Mouse (Mus musculus): ENCODE results near the gene S100a13.

Gene S100a13

GRCm38 (mm10) chr3:90508287-90508949 lies 5.8 kb upstream of the S100a13 start:
- DNase-seq (ENCODE audit: low spot score in 2 of 2): no peak

DNA sequence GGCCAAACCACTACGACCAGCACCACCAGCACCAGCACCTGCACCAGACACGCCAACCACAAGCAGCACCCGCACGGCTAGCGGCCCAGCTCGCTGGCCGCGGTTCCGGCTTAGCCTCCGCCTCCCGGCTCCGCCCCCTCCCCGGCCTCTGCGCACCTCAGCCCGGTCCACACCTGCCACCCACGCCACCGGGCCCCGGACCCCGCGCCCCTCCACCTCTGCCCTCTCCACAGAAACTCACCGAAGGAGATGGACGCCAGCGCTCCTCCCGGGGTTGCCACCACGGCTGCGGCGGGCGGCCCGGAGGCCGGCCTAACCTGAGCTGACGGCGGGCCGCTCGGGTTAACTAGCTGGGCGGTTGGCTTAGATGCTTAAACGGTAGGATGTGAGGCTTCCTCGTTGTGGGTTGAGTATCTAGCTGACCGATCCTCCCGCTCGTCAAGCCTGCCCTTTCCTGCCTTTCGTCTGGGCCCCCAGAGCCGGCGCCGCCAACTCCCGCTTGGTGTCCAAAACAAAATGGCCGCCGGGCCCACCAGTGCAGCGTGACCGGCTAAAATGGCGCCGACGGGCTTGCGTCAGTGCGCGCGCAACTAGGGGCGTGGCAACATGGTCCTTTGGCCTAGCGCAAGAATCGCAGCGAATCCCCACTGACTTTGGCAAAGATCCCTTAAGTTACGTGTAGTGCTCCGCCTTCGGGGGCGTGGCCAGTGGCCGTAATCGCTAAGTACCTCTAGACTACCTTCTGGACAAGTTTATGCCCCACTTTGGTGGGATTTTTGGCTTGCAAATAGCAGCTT lies 5.1 kb upstream of the S100a13 start, which contains the start of gene Chtop:
Chtop (minus strand) TSS at position 549 of the 797 bp plus-strand sequence.
- DNase-seq (ENCODE audit: low spot score in 2 of 2): peak; percentile 99 to 100

DNA sequence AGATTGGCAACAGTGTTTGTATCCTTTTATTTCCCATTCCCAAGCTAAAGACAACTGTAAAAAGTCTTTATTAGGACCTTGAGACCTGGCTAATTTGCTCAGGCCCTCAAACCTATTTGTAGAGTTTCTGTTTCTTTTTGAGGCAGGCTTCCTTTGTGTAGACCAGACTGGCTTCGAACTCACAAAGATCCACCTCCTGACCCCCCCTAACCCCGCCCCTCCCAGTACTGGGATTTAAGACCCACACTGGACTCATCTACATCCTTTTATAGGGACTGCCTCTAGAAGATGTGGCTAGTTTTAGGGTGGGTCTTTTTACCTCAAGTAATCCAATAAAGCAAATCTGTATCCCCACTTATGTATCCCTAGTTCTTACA lies 4.5 kb upstream of the S100a13 start:
- DNase-seq (ENCODE audit: low spot score in 2 of 2): no peak

- no peak for DNase-seq (ENCODE audit: low spot score in 2 of 2)
Observed at GRCm38 (mm10) chr3:90512276-90512675, 2.0 kb upstream of the S100a13 start.

DNA sequence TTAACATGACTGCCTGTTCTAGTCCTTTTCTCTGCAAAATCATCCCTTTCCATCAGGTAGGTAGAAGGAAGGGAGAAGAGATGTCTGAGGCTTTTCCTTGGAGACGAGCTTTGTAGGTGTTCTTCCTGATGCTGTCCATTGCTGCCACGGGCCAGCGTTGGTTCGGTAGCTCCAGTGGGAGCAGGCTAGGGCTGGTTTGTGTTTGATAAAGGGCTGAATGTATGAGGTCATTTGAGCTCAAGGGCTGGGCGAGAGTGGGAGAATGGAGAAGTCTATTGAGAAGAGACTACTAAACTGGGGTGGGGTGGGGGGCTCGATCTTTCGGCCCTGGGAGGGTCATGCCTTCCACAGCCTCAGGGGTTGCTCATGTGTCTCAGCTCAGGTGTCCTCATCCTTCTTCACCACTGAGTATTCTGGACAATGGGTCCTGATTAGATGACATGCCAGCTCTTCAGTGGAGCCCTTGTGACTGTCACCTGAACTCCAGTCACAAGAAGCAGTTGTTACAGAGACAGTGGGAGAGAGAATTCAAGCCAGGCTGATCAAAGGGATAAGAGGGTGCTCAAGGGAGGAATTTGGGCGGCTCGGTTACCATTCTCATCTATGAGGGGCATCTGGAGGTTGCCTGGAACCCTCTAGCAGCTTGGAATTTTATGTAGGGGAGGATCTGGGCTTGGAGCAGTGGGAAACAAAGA lies 1.1 kb upstream of the S100a13 start:
- no peak for DNase-seq (ENCODE audit: low spot score in 2 of 2)

GRCm38 (mm10) chr3:90514691-90515090 lies 456 bp downstream of the S100a13 start:
- DNase-seq (ENCODE audit: low spot score in 2 of 2): no peak

- DNase-seq (ENCODE audit: low spot score in 2 of 2): no peak
Observed at GRCm38 (mm10) chr3:90515242-90515641, 1.0 kb downstream of the S100a13 start.

- DNase-seq (ENCODE audit: low spot score in 2 of 2): no peak
Observed at GRCm38 (mm10) chr3:90515789-90516188, 1.6 kb downstream of the S100a13 start.

GRCm38 (mm10) chr3:90517711-90518110 lies 3.5 kb downstream of the S100a13 start:
- DNase-seq (ENCODE audit: low spot score in 2 of 2): no peak

DNA sequence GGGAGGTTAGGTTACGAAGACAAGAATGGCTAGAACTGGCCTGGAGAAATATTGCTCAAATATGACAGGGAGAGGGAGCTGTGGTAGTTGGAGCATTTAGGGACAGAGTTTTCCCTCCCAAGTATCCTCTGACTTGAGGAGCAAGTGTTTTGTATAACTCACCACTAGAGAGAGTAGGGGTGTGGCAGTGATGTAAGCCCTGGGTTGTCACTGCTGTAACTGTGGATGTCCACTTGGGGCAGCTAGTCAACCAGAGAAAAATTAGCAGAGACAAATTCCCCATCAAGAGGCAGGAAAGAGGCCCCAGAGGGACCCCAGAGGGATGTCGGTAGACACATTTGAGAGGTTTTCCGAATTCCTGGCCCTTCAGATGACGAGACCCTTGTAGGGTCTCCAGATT lies 11.2 kb downstream of the S100a13 start:
- DNase-seq (ENCODE audit: low spot score in 2 of 2): peak in 1 of 2 experiments; percentile 44

DNA sequence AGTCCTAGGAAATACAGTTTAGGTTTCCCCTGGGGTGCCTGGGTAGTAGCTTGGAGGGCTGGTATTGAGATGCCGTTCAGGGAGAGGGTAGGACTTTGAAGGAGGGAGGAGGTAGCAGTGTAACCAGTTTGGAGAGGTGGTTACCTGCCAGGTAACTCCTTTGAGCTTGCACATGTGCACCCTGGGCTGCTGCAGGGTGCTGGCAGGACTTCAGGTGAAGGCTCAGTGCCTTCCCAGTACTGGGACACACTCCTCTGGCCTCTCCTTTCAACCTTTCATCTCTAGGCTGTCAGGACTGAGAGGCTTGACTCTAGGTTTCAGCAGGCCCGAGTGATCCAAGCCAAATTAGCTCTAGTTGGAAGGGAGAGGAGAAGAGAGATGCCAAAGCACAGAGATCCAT lies 11.8 kb downstream of the S100a13 start:
- no peak for DNase-seq (ENCODE audit: low spot score in 2 of 2)

DNA sequence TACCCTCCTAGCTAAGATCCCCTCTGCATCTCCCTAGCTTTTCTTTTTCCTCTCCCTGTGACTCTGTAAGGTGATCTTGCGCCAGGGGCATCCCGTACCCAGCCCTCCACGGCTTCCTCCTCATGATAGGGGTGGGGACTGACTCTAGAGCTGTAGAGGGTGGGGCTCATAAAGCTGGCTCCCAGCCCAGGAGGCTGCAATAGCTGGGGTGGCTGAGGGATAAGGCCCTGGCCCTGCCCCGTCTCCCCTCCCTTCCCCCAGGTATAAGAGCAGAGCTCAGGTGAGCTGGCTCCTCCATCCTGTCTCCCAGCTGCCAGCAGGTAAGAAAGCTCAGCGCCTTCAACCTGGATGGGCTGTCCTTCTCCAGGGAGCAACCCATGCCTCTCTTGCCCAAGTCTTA lies 12.3 kb downstream of the S100a13 start, which contains the start of gene S100a14:
S100a14 (plus strand) TSS at position 277 of the 400 bp plus-strand sequence.
- DNase-seq (ENCODE audit: low spot score in 2 of 2): no peak

- DNase-seq (ENCODE audit: low spot score in 2 of 2): no peak
Observed at GRCm38 (mm10) chr3:90527291-90527873, 13.1 kb downstream of the S100a13 start.

DNA sequence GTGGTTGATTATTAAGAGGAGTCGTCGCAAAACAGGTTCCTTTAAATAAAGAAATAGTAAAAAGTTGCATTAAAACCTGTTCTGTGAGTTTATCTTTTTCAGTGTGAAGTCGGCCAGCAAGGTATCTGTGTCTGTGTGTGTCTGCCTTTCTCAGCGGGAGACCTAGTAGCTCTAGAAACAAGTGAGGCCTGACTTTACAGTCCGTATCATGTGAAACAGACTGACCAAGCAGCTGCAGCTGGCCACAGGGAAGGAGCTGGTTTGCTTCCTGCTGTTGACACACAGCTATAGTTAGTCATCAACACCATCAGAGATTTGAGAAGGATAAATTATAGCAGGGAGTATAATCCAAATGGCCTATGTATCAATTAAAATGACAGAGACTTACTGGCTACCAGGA lies 17.5 kb downstream of the S100a13 start:
- no peak for DNase-seq (ENCODE audit: low spot score in 2 of 2)

DNA sequence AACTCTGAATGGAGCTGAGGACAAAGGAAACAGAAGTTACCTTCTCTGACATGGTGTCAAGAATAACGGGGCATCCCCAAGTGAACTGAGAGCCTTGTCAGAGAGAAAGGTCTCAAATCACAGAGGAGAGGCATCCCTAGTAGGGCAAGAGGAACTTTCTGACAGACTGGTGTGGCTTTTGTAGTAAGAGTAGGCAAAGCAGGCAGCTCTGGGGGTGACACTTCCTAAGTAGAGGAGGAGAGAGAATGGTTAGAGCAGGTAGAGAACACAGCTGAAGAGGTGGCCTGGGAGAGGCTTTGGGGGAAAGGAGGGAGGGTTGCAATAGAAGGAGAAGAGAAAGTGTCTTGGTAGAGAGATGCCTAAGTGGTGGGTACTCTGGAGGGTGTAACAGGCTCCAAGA lies 21.2 kb downstream of the S100a13 start:
- no peak for DNase-seq (ENCODE audit: low spot score in 2 of 2)

DNA sequence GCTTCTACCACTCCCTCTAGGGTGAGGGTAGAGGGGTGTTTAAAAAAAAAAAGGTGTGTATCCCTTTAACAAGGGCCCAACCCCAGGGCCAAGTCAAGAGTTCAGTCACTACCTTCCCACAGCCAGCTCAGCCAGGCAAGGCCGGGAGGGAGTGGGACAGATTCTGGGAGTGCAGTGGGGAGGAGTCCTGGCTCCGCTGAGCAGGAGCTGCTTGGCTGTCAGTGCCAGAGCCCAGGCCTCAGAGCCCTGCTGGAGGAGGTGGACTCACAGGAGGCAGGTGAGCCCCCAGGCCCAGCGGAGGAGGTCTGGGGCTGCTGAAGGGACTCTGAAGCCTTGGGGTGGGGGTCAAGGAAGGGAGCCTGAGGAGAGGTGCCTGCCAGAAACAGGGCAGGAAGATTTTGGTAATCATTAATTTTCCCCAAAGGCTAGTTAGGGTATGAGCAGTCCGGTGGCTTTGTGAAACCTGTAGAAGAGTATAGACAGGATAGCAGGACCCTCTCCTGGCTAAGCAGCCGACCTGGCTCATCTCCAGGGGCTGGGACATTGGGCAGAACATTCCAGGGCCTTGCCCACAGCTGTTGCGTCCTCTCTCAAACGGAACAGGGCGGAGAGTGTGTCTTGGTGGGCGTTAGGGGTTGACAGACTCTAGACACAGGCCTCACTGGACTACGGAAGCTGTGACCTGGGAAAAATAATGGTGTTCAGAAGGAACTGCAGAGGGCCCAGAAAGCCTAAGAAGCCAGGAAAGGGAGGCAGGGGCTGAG lies 23.1 kb downstream of the S100a13 start, which contains the start of gene S100a16:
S100a16 (plus strand) TSS at position 114 of the 764 bp plus-strand sequence.
- DNase-seq (ENCODE audit: low spot score in 2 of 2): no peak

DNA sequence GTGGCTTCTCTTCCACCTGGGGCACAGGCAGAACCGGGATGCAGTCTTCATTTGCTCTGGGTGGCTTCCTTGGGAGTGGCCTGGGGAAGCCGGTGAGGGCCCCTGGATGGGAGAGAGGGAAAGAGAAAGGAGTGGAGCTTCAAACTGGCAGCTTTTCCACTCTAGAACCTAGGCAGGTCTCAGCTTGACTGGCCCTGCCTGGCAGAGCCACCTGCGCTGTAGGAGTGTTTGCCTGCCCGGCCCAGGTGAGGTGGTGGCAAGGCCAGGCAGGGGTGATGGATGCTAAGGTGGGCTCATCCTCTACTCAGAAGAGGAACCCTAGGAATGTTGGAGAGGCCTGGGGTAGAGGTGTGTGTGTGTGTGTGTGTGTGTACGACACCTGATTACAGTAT lies 23.7 kb downstream of the S100a13 start:
- no peak for DNase-seq (ENCODE audit: low spot score in 2 of 2)

DNA sequence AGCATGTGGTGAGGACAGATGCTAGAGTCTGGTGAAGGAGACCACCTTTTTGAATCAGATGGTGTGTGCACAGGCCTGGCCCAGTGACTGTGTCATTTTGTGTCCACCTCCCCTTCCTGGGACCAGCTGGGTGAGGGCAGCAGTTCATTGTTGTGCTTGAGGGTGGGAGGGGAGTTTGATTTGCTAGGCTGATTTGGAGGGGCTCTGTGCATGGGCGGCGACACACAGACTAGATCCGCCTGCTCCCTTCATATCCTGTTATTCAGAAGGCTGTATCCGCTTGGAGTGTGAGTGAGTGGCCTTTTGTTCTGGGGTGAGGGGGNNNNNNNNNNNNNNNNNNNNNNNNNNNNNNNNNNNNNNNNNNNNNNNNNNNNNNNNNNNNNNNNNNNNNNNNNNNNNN lies 26.7 kb downstream of the S100a13 start:
- no peak for DNase-seq (ENCODE audit: low spot score in 2 of 2)

DNA sequence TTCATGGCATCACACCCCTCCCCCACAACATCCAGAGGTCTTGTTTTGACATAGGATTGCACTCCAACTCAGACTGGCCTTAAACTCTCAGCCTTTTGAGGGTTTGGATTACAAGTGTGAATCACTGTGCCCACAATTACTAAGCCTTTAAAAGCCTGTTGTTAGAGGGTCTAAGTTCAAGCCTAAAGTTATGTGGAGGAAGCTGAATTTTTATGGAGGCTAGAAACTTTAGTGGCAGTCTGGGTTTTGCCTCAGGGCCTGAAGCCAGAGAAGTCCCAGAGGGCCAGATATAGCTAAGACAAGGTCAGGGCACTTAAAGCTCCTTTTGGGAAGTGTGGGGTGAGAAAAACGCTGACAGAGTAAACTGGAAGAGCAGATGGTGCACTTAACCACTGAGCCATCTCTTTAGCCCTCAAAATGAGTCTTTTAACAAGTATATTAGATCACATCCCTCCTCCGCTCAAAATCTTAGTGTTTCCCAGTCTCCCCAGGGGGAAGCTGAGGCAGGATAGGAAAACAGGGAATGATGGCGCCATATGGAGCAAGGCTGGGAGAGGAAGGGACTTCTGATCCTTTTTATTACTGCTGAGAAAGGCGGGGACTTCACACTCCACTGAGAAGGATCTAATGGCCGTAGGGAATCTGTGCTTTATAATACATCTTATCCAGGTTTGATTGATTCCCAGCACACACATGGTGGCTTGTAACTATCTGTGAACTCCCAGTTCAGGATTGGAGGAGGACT lies 35.6 kb downstream of the S100a13 start:
- DNase-seq (ENCODE audit: low spot score in 2 of 2): no peak

DNA sequence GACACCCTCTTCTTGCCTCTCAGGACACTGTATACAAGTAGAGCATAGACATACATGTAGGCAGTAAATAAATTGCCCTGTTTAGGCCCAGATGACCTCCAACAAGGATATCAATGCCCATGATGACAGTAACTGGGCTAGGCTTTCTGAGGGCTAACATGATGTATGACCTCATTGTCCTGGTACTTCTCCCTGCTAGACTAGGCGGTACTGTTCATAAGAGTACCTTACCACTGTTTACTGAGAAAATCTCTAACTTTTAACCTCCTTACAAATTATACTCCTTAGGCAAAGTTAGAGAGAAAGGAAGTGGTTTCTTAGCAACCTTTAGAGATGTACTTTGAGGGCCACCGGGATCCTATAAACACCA lies 36.2 kb downstream of the S100a13 start:
- no peak for DNase-seq (ENCODE audit: low spot score in 2 of 2)

- DNase-seq (ENCODE audit: low spot score in 2 of 2): no peak
Observed at GRCm38 (mm10) chr3:90552231-90552630, 38.0 kb downstream of the S100a13 start.

Data from right cerebral cortex, adult 2 months (tissue).